Mouse (Mus musculus) ZHBTc4 (cell line): Measurements from ENCODE around the gene C1ql1.

Experiments
- DNase-seq: peaks from one replicate; pipeline ENCODE4 v3.0.0-alpha.2; 2011; ENCODE audit warnings: low read depth, low spot score

The C1ql1 gene

GRCm38 (mm10) chr11:102958431-102958830 is 11.9 kb upstream of the C1ql1 start:
- DNase-seq, result no peak

- no peak for DNase-seq
Measured at GRCm38 (mm10) chr11:102957692-102958091, 11.2 kb upstream of the C1ql1 start.

- DNase-seq, result no peak
Measured at GRCm38 (mm10) chr11:102956962-102957614, 10.6 kb upstream of the C1ql1 start.

- DNase-seq, result no peak
Measured at GRCm38 (mm10) chr11:102952922-102953321, 6.4 kb upstream of the C1ql1 start.

- peak; percentile 42 for DNase-seq
Measured at GRCm38 (mm10) chr11:102948043-102948961, 1.8 kb upstream of the C1ql1 start.

- no peak for DNase-seq
Measured at GRCm38 (mm10) chr11:102946992-102947343, 480 bp upstream of the C1ql1 start.

- DNase-seq, result peak; percentile 53
Measured at GRCm38 (mm10) chr11:102945306-102946264, 903 bp downstream of the C1ql1 start.

- DNase-seq, result no peak
Measured at GRCm38 (mm10) chr11:102941236-102941635, 5.3 kb downstream of the C1ql1 start.

- DNase-seq, result no peak
Measured at GRCm38 (mm10) chr11:102939024-102939675, 7.3 kb downstream of the C1ql1 start.

- no peak for DNase-seq
Measured at GRCm38 (mm10) chr11:102937529-102938182, 8.8 kb downstream of the C1ql1 start.

GRCm38 (mm10) chr11:102936272-102936671 is 10.2 kb downstream of the C1ql1 start:
- DNase-seq, result no peak

- DNase-seq, result no peak
Measured at GRCm38 (mm10) chr11:102930672-102931071, 15.8 kb downstream of the C1ql1 start.

- DNase-seq, result peak; percentile 90
Measured at GRCm38 (mm10) chr11:102925351-102925717, 21.2 kb downstream of the C1ql1 start.

GRCm38 (mm10) chr11:102924557-102925350 is 21.7 kb downstream of the C1ql1 start, which contains the start of gene Kif18b:
Kif18b (minus strand) TSS chr11:102925124.
- peak; percentile 99 for DNase-seq

GRCm38 (mm10) chr11:102921491-102921890 is 25.0 kb downstream of the C1ql1 start:
- no peak for DNase-seq

GRCm38 (mm10) chr11:102918077-102918476 is 28.4 kb downstream of the C1ql1 start:
- no peak for DNase-seq

GRCm38 (mm10) chr11:102915380-102915779 is 31.1 kb downstream of the C1ql1 start:
- no peak for DNase-seq

GRCm38 (mm10) chr11:102911376-102911775 is 35.1 kb downstream of the C1ql1 start:
- DNase-seq, result no peak

- no peak for DNase-seq
Measured at GRCm38 (mm10) chr11:102903654-102904053, 42.8 kb downstream of the C1ql1 start.

GRCm38 (mm10) chr11:102902107-102902506 is 44.4 kb downstream of the C1ql1 start:
- DNase-seq, result no peak
